Mouse (Mus musculus): ENCODE measurements around the gene Synj1. TPM values are rescaled to one million over a fixed set of nuclear protein-coding genes. Genes with fewer than 3 reads are reported as not detected.

Gene Synj1
- 43.5 to 59.2 TPM (median 46.2 TPM) in 4 replicates for total RNA-seq (2023; ENCODE audit: inconsistent age)

DNA sequence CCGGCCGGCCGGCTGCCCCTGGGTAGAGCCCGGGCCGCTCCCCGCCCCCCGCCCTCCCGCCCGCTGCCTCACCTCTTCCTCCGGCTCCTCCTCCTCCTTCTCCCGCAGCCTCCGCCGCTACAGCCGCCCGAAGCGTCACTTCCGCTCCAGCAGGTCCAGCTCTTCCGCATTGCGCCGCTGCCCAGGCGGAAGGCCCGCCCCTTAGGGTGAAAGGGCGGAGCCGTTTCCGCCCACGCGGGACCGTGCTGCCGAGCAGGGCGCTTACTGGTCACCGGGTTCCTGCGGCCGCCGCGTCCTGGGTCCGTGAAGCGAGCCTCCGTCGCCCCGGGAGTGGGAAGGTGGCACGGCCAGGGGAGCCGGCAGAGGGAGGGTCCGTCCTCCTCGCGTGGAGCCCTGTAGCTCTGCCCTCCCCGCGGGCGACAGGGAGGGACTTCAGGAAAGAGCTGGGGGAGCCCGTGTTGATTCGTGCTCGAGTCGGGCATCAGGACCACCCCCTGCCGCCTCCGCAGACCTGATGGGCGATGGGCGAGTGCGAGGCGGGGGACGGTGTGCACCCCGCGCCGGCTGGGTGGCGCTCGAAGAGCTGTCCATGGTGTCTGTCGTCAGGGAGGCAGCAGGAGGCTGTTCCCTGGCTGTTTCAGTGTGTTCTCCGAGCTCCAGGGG lies at the start of gene Synj1:
TSS of gene Synj1 (minus strand) at position 288 of the 663 bp plus-strand sequence.

DNA sequence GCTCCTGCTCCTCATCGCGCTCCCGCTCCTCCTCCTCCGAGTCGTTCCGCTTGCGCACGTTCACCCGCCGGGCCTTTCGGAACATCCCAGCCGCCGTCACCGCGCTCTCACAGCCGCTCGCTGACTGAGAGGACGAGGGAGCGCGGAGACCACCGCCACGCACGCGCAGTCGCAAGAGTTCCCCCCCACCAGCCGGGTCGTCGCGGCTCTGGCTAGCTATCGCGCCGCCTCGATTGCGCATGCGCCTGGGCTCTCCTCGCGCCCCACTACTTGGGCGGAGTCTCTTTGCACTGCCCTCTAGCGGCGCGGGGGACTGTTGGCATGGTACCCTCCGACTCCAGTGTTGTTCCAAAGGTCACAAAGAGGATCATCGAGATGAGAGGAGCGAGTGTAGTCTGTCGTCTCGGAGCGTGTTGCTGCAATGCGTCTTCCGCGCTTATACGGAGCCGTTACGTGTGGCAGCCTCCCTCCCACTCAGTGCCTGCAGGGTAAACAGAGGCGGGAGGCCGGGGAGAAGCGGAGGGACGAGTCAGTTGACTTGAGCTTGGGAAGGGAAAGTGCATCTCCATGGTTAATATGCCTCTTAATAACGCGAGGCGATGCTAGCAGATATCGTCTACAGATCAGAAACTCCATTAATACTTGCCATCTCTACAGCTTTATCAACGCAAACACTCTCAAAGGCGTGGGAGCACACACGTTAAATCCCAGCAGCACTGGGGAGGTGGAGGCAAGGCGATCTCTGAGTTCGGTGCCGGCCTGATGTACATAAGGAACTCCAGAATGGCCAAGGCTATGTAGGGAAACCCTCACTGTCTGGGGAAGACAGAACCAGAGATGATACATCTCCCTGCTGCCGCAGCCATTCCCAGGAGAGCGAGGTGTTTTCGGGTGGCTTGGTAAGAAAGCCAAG lies 33.4 kb upstream of the Synj1 start, which contains the start of gene Paxbp1:
TSS of gene Paxbp1 (minus strand) at position 274 of the 913 bp plus-strand sequence.

DNA sequence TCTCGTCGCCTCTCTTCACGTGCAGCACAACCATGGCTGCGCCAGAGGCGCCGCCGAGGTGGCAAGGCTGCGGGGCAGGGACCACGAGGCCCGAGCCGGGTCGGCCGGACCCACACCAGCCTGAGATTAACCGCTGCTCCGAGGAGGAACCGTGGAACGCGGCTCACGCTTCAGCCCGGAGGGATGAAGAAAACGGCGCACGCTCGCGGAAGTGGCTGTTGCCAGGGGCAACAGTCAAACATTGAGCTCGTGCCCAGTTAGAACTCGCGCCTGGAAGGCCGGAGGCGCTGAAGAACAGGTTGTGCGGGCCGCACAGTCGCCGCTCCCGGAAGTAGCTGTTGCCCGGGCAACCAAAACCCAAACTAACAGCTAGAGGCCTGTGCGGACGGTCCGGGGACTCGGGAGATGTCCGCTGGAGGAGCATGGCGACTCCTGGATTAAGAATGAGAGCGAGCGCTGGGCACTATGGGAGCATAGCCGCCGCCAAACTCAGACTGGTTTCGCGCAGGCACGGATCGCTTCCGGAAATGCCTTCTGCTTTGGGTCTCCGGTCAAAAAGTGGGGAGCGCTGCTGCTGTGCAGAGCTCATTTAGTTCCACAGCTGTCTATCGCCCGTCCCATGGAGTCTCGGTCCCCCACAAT lies 76.3 kb downstream of the Synj1 start, which contains the start of gene Cfap298:
TSS of gene Cfap298 (minus strand) at position 428 of the 642 bp plus-strand sequence.

Other genes starting within 250 kb of the Synj1 start
- 30.0 to 39.4 TPM (median 35.7 TPM) in 4 replicates for gene Urb1, start 200.9 kb downstream of the Synj1 start, total RNA-seq (2023; ENCODE audit: inconsistent age)
- not detected in 4 replicates for gene Eva1c, start 184.6 kb downstream of the Synj1 start, total RNA-seq (2023; ENCODE audit: inconsistent age)
- 14.0 to 17.1 TPM (median 15.7 TPM) in 4 replicates for gene Cfap298, start 76.2 kb downstream of the Synj1 start, total RNA-seq (2023; ENCODE audit: inconsistent age)
- 104 to 115 TPM (median 110 TPM) in 4 replicates for gene Paxbp1, start 33.2 kb upstream of the Synj1 start, total RNA-seq (2023; ENCODE audit: inconsistent age)
- 0.21 to 1.0 TPM in 2 of 4 replicates, not detected in the others for gene 4932438H23Rik, start 83.8 kb upstream of the Synj1 start, total RNA-seq (2023; ENCODE audit: inconsistent age)
- gene Olig2, start 214.1 kb upstream of the Synj1 start, total RNA-seq (2023; ENCODE audit: inconsistent age): not detected in 4 replicates

All from B cell, adult (primary cell).